Mouse (Mus musculus) brown adipose tissue, adult 24 weeks (tissue): ENCODE measurements around the gene Slc12a9. TPM values are rescaled to one million over a fixed set of nuclear protein-coding genes. Genes with fewer than 3 reads are reported as not detected.

Source experiments
- H3K27ac ChIP-seq: fragments of 200-500 bp; replicated peaks from 2 replicates; pipeline ENCODE4 v1.5.1; 2012; ENCODE audit warnings: low read depth, mild to moderate bottlenecking, low read length
- H3K4me1 ChIP-seq: fragments of 200-500 bp; 2 replicates; pipeline ENCODE4 v1.6.1; 2012; ENCODE audit warnings: low read length, mixed read lengths; ENCODE audit not compliant: control insufficient read depth, insufficient read depth, insufficient read length
- H3K4me3 ChIP-seq: fragments of 200-500 bp; 2 replicates; pipeline ENCODE4 v1.5.1; 2012; ENCODE audit warnings: low read depth, mild to moderate bottlenecking, low read length, moderate library complexity; ENCODE audit not compliant: insufficient read depth
- polyA plus RNA-seq: library from polyadenylated mRNA; stranded (reverse); fragments of >200 nt; gene quantifications from 2 replicates; pipeline ENCODE4 v1.2.4, GENCODE M21; 2012; ENCODE audit not compliant: missing spikeins, insufficient read depth, insufficient read length

Gene Slc12a9
- polyA plus RNA-seq, 1 experiment, result 2.5 TPM

DNA sequence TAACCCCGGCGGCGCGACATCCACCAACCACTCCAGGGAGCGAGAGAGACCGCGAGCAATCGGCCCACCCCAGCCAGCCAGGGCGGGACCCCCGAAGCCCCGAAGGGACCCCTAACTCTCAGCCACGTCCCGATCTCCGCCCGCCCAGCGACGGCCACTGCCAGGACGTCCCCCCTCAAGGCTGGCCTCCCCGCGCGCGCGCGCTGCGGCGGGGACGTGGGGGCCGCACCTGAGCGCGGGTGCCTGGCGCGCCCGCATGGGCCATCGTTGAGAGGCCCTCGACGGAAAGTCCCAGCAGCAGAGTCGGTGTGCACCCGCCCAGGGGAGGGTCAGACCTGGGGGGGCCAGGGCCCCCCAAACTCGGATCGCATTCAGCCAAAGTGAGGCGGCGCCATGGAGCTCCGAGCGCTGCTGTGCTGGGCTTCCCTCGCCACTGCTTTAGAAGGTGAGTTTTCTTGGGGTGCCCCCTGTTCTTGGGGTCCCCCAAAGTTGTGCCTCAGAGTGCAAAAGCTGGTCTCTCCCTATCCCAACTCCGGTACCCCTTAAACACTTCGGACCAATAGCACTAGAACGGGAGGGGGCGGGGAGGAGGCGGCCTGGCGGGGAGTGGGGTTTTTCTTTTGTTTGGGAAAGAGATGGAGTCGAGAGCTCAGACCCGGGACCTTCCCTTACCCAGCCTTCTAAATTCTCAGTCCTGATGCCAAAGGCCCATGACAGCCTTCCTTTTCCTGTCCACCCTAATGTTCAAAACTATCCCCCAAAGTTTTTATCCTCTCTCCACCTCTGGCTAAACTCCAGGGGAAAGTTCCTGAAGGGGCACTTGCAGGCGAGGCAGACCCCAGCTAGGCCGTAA lies 17.0 kb upstream of the Slc12a9 start:
- Histone ChIP-seq H3K27ac (peak overlapping the region; percentile 74), H3K4me3 (peak overlapping the region; percentile 71), H3K4me1 (peaks cover 7% of the 10 kb centered on the region; the same call in 1 of the 2 replicates)

GRCm38 (mm10) chr5:137349384-137350204 lies 16.2 kb upstream of the Slc12a9 start, which contains the start of gene Ephb4:
Gene Ephb4, plus strand, starts transcription at chr5:137350109.
- peak within 1 kb of the TSS; percentile 96 for H3K27ac ChIP-seq
- peaks cover 7% of the 10 kb centered on the region for H3K4me1 ChIP-seq
- H3K4me3 ChIP-seq, result peak within 1 kb of the TSS; percentile 71

GRCm38 (mm10) chr5:137348482-137349383 lies 15.3 kb upstream of the Slc12a9 start:
- Histone ChIP-seq H3K4me3 (peak overlapping the region; percentile 71), H3K27ac (peak overlapping the region; percentile 96), H3K4me1 (peaks cover 2% of the 10 kb centered on the region; the same call in 1 of the 2 replicates)

DNA sequence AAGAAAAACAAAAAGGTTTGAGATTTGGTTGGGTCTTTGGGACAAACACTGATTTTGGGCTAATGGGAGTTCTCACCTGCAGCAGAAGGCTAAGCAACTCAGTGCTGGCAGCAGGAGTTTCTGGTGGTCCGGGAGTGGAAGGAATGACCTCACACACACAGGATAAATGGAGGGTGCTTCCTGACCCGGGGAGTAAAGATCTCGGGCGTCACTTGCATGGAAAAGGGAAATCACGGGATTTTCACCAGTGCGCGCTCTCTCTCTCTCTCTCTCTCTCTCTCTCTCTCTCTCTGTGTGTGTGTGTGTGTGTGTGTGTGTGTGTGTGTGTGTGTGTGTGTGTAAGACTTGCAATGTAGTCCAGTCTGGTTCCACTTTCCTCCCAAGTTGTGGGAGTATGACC lies 14.5 kb upstream of the Slc12a9 start:
- Histone ChIP-seq H3K4me3 (peak overlapping the region; percentile 71; the same call in 1 of the 2 replicates), H3K4me1 (peaks cover 2% of the 10 kb centered on the region; the same call in 1 of the 2 replicates), H3K27ac (peak overlapping the region; percentile 82)

- Histone ChIP-seq H3K27ac (no peak overlapping the region), H3K4me1 (peaks cover 2% of the 10 kb centered on the region; the same call in 1 of the 2 replicates), H3K4me3 (no peak overlapping the region)
Measured at GRCm38 (mm10) chr5:137346983-137347382, 13.6 kb upstream of the Slc12a9 start.

DNA sequence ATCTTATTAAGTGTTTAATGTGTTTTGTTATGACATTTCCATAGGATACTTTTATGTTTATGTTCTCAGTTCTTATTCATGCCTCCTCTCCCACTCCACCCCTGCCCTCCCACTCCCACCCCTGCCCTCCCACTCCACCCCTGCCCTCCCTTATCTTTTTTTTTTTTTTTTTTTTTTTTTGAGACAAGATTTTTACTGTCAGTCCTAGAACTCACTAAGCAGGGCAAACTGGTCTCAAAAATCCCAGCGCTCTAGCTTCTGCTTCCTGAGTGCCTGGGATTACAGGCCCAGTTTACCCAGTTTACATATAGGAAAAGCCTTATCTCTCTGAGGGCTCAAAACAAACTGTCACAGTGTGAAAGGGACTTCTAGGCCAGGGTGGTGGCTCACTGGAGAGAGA lies 13.0 kb upstream of the Slc12a9 start:
- H3K27ac ChIP-seq, result no peak overlapping the region
- no peak overlapping the region for H3K4me3 ChIP-seq
- H3K4me1 ChIP-seq, result peaks cover 2% of the 10 kb centered on the region; the same call in 1 of the 2 replicates

DNA sequence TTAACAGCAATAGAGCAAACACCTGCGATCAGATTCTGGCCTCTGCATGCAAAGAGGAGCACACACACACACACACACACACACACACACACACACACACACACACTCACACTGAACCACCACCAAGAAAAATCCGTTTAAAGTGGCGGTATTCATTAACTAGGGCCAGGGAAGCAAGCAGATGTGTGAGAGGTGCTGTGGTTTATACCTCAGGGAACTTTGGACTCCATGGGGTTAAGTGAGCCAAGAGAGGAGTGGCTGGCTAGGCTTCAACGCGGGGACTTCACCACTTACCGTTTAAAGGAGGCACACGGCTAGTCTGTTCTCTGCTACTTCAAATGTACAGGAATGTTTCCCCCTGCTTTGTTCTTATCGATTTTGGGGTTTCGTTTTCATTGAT lies 12.4 kb upstream of the Slc12a9 start:
- Histone ChIP-seq H3K4me3 (no peak overlapping the region), H3K4me1 (peaks cover 2% of the 10 kb centered on the region; the same call in 1 of the 2 replicates), H3K27ac (no peak overlapping the region)

DNA sequence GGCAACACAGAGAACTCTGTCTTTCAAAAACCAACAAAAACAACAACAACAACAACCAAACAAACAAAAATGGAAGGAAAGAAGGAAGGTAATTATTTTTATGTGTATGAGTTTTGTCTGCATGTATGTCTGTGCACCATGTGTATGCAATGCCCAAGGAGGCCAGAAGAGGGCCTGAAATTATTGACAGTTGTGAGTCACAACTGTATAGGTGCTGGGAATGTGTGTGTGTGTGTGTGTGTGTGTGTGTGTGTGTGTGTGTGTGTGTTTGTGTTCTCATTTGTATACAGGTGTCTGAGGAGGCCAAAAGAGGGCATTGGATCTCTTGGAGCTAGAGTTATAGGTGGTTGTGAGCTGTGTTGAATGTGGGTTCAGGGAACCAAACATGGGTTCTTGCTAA lies 10.5 kb upstream of the Slc12a9 start:
- no peak overlapping the region for H3K27ac ChIP-seq

DNA sequence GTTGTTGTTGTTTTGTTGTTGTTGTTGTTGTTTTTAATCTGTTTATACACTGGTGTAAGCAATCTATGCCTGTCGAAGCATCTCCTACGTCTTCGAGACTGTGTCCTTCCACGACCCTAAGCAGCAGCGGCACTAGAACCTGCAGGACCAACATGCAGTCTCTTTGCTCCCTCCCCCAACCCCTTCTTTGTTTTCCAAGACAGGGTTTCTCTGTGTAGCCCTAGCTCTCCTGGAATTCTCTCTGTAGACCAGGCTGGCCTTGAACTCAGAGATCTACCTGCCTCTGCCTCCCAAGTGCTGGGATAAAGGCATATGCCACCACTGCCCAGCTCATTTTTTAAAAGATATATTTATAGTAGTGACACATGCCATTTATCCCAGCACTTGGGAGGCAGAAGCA lies 10.0 kb upstream of the Slc12a9 start:
- Histone ChIP-seq H3K4me3 (no peak overlapping the region), H3K27ac (no peak overlapping the region), H3K4me1 (peaks cover 8% of the 10 kb centered on the region)

More for the DNA sequence above, 10.5 kb upstream of the Slc12a9 start:
- Histone ChIP-seq H3K4me3 (no peak overlapping the region), H3K4me1 (peaks cover 8% of the 10 kb centered on the region)

DNA sequence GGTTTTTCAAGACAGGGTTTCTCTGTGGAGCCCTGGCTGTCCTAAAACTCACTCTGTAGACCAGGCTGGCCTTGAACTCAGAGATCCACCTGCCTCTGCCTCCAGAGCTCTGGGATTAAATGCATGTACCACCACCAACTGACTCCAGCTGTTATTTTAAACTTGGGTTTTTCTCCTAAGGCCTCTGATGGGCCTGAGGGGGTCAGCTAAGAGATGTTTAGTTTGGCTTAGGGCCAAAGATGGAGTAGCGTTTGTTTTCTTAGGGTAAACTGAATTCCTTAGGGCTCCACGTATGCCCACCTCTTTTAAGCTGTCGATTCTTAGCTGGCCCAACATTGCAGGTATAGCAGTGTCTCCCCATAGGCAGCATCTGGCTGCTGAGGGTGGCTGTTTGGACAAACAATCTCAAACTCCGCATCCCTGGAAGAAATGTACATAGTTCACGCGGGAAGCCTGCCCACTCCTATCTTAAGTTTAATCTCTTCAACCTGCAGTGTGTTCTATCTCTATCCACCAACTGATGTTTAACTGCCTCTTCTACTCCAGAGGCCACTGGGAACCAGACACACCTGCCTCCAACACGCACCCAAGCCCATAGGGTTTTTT lies 9.1 kb upstream of the Slc12a9 start:
- no peak overlapping the region for H3K27ac ChIP-seq
- H3K4me3 ChIP-seq, result no peak overlapping the region
- H3K4me1 ChIP-seq, result peaks cover 13% of the 10 kb centered on the region

DNA sequence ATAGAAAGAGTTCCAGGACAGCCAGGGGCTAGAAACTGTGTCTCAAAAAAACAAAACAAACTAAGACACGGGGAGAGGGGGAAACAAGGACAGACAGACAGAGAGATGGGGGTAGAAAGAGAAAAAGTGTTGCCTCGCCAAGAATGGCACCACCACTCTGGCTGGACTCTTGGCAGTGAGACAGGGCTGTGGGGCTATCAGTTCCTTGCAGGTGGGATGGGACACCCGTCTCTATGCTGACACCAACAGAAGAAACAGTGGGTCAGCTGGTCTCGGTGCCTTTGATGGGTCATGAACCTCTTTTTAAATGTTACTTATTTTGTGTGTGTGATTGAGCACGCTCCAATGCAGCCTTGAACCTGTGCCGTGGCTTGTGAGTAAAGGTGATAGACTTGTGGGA lies 6.8 kb upstream of the Slc12a9 start:
- Histone ChIP-seq H3K4me3 (no peak overlapping the region), H3K27ac (peak overlapping the region; percentile 96), H3K4me1 (peaks cover 13% of the 10 kb centered on the region)

- Histone ChIP-seq H3K4me3 (peak overlapping the region; percentile 64), H3K27ac (peak overlapping the region; percentile 96), H3K4me1 (peaks cover 13% of the 10 kb centered on the region)
Measured at GRCm38 (mm10) chr5:137339290-137339979, 6.0 kb upstream of the Slc12a9 start.

DNA sequence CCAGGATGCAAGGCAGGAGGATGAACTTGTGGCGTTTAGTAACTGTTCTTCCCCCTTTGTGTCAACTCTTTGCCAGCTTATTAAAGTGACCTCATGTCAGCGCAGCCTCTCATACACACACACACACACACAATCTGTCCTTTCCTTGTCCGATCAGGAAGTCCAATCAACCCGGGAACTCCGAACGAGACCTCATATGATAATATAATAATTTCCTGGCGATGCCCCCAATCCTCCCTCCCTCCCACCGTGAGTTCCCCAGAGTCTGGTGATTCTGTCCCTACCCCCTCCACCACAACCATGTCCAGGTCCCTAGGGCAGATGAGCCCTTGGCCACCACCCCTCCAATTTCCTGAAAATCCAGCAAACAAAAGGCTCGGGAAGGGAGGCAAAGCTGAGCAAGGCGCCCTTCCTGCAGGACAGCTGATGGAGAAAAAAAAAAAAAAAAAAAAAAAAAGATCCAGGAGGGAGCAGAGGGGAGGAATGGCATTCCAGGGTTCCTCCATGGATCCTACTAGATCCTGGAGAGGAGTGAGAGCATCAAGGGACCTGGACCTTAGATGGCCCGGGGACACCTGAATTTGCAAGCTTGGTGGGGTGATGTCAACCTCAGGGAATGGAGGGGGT lies 5.4 kb upstream of the Slc12a9 start:
- Histone ChIP-seq H3K4me3 (peak overlapping the region; percentile 64), H3K4me1 (peaks cover 13% of the 10 kb centered on the region), H3K27ac (peak overlapping the region; percentile 96)
